Mouse (Mus musculus) embryonic fibroblast, embryonic 13.5 days (primary cell): ENCODE measurements around the gene Gaa.

ENCODE experiments used
- CTCF ChIP-seq: IDR thresholded peaks from 2 replicates; pipeline ENCODE4 v1.5.1; 2011; ENCODE audit warnings: mild to moderate bottlenecking, control low read depth, low read length, moderate library complexity, borderline replicate concordance; ENCODE audit not compliant: insufficient read depth
- POLR2A ChIP-seq: IDR thresholded peaks from 2 replicates; pipeline ENCODE4 v1.6.1; 2011; ENCODE audit warnings: low read depth, mild to moderate bottlenecking, control low read depth, low read length, moderate library complexity

DNA sequence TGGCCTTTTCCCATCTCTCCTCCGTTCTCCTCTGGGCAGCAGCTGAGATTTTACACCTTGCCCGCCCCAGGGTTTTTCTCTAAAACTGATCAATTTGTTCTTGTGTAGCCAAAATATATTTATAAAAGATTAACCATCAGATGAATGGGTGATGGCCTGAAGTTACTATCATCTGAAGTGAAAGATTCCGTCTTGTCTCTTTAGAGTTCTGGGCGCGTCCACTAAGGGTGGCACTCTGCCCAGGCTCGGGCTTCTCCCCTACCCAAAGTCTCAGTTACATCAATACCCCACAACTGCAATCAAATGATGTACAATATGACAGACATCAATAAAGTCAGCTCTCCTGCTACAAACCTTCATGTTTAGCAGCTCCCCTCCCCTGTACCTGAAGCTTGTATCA is 42.8 kb upstream of the Gaa start:
- no peak for TF ChIP-seq CTCF
- no peak for TF ChIP-seq POLR2A
